Mouse (Mus musculus) intestine, postnatal 0 days (tissue): Measurements from ENCODE around the gene Map2k7. TPM values are rescaled to one million over a fixed set of nuclear protein-coding genes. Genes with fewer than 3 reads are reported as not detected.

Experiments
- ATAC-seq: fragments of 200-750 bp; cut with Nextera tagmentation; 2 replicates; pipeline ENCODE4 v1.8.0; 2017; ENCODE audit warnings: mild to moderate bottlenecking, moderate TSS enrichment, moderate library complexity
- H3K27ac ChIP-seq: fragments of 300-500 bp; sonication (generic); 2 replicates; pipeline ENCODE4 v1.5.1; 2014; ENCODE audit warnings: mild to moderate bottlenecking, low read depth, low read length, moderate library complexity
- H3K27me3 ChIP-seq: fragments of 300-500 bp; sonication (generic); replicated peaks from 2 replicates; pipeline ENCODE4 v1.6.1; 2014; ENCODE audit warnings: low read length, mixed read lengths; ENCODE audit not compliant: control insufficient read depth, insufficient read depth
- H3K36me3 ChIP-seq: fragments of 300-500 bp; sonication (generic); 2 replicates; pipeline ENCODE4 v1.6.1; 2014; ENCODE audit warnings: mild to moderate bottlenecking, moderate library complexity; ENCODE audit not compliant: control insufficient read depth, insufficient read depth
- H3K4me1 ChIP-seq: fragments of 300-500 bp; sonication (generic); replicated peaks from 2 replicates; pipeline ENCODE4 v1.6.1; 2014; ENCODE audit warnings: antibody characterized with exemption, low read length, mixed read lengths; ENCODE audit not compliant: control insufficient read depth, insufficient read depth
- H3K4me2 ChIP-seq: fragments of 300-500 bp; sonication (generic); replicated peaks from 2 replicates; pipeline ENCODE4 v1.6.1; 2014; ENCODE audit warnings: low read depth, mild to moderate bottlenecking, moderate library complexity
- H3K4me3 ChIP-seq: fragments of 300-500 bp; sonication (generic); 2 replicates; pipeline ENCODE4 v1.5.1; 2014; ENCODE audit warnings: low read depth, low read length
- H3K9ac ChIP-seq: fragments of 300-500 bp; sonication (generic); 2 replicates; pipeline ENCODE4 v1.6.1; 2014; ENCODE audit warnings: mild to moderate bottlenecking, low read depth, low read length
- H3K9me3 ChIP-seq: fragments of 300-500 bp; sonication (generic); 2 replicates; pipeline ENCODE4 v1.6.1; 2016; ENCODE audit warnings: mixed run types; ENCODE audit not compliant: control insufficient read depth
- CTCF ChIP-seq: sonication (generic); IDR thresholded peaks from 2 replicates; pipeline ENCODE4 v1.5.1; 2016; ENCODE audit warnings: low read depth, mild to moderate bottlenecking, control low read depth, antibody characterized with exemption, moderate library complexity
- WGBS: fragments of 180-500 bp; shearing (Covaris S2); extraction: QIAGEN DNeasy Blood & Tissue Kit; methylation state at CpG from one replicate; pipeline ENCODE4 v1.1.7; 2014; 5-methylcytosine and 5-hydroxymethylcytosine counted together
- polyA plus RNA-seq: library from polyadenylated mRNA; unstranded; fragments of >200 nt; fragmentation: Nextera tagmentation; extraction: Ambion mirVana; gene quantifications from 2 replicates; pipeline ENCODE4 v1.2.1, GENCODE M21; 2015

Gene Map2k7
- polyA plus RNA-seq, 1 experiment from 2014 or later = 14.3 TPM

DNA sequence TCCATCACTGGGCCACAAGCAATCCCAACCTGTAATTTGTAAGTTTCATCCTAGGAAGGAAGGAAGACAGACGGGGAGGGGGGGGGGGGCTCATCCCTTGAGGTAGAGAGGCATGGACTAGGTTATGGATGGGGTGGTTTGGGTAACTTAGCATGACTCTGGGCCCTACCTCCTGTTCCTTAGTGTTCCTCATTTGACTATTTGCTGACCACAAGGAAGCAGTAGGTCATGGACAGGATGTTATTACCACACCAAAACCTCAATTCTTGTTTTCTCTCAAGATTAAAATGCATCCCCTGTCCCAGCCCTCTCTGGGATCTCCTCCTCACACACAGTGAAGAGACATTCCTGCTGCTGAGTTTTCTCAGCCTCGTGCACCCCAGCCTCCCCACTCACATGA is 37.2 kb upstream of the Map2k7 start:
- Histone ChIP-seq H3K4me1 (no peaks in the 10 kb centered on the region; the same call in 1 of the 2 replicates), H3K27ac (no peak overlapping the region), H3K4me3 (no peak overlapping the region), H3K9ac (no peak overlapping the region), H3K9me3 (no peaks in the 10 kb centered on the region), H3K4me2 (no peak overlapping the region), H3K27me3 (0 out of 2 replicates have a peak, but pooled peaks cover 6% of the 10 kb centered on the region), H3K36me3 (peaks cover 6% of the 10 kb centered on the region; the same call in 1 of the 2 replicates)
- 87% methylated on average over 2 of the region's 2 CpGs for WGBS
- TF ChIP-seq CTCF = no peak
- no peak for ATAC-seq

DNA sequence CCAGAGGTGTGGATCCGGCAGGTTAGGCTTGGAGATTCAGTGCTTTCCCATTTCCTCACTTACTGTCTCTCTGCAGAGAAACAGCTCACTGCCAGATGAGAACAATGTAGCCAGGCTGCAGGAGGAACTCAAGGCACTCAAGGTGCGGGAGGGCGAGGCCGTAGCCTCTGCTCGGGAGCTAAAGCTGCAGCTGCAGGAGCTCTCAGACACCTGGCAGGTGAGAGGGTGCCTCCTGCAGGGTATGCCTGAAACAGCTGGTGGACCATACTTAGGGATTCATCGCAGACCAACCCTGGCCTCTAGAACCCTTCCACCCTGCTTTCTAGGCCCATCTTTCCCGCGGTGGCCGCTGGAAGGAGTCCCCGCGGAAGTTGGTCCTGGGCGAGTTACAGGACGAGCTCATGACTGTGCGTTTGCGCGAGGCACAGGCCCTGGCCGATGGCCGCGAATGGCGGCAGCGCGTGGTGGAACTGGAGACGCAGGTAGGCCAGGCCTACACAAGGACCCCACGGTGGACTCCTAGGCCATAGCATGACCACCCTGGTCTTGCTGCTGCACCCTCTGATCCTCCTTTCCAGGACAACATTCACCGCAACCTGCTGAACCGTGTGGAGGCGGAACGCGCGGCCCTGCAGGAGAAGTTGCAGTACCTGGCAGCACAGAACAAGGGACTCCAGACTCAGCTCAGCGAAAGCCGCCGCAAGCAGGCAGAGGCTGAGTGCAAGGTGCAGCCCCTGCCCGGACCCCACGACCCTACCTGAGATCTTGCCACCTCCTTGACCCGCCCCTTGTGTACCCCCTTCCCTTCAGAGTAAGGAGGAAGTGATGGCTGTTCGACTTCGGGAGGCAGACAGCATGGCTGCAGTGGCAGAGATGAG is 33.1 kb upstream of the Map2k7 start:
- Histone ChIP-seq H3K4me2 (peak overlapping the region; percentile 57; the same call in 1 of the 2 replicates), H3K9ac (no peak overlapping the region), H3K4me3 (no peak overlapping the region), H3K4me1 (no peaks in the 10 kb centered on the region; the same call in 1 of the 2 replicates), H3K27ac (no peak overlapping the region), H3K27me3 (0 out of 2 replicates have a peak, but pooled peaks cover 6% of the 10 kb centered on the region), H3K36me3 (peaks cover 12% of the 10 kb centered on the region; the same call in 1 of the 2 replicates), H3K9me3 (no peaks in the 10 kb centered on the region)
- 0 out of 2 replicates have a peak, but pooled peaks have one; percentile 20 for ATAC-seq
- WGBS = 46% methylated on average over 38 of the region's 38 CpGs
- peak; percentile 61 for TF ChIP-seq CTCF

- peaks cover 12% of the 10 kb centered on the region; the same call in 1 of the 2 replicates for H3K36me3 ChIP-seq
- H3K4me2 ChIP-seq = peak overlapping the region; percentile 57
- H3K27ac ChIP-seq = peak overlapping the region; percentile 50; the same call in 1 of the 2 replicates
- no peak overlapping the region for H3K4me3 ChIP-seq
- peak; percentile 59 for ATAC-seq
- peak overlapping the region; percentile 11; the same call in 1 of the 2 replicates for H3K9ac ChIP-seq
- WGBS = 26% methylated on average over 44 of the region's 44 CpGs
- H3K27me3 ChIP-seq = 0 out of 2 replicates have a peak, but pooled peaks cover 6% of the 10 kb centered on the region
- no peak for TF ChIP-seq CTCF
- no peaks in the 10 kb centered on the region for H3K9me3 ChIP-seq
- no peaks in the 10 kb centered on the region; the same call in 1 of the 2 replicates for H3K4me1 ChIP-seq
Measured at GRCm38 (mm10) chr8:4206182-4207015, 32.1 kb upstream of the Map2k7 start.

DNA sequence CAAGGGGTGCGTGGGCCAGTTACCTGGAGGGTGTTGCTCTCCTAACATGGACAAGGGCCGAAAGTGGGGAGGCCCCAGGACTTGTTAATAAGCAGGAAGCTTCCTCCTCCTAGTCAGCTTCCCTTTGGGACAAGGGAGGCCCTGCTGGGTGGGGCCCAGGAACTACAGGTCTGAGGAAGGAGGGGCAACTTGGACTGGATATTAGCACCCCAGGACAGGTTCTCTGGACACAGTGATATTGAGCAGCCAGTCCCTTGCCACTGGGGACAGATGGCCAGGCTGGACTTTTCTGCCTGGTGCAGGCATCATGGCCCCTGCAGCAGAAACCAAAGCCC is 31.6 kb upstream of the Map2k7 start:
- Histone ChIP-seq H3K4me2 (peak overlapping the region; percentile 57), H3K4me1 (no peaks in the 10 kb centered on the region; the same call in 1 of the 2 replicates), H3K36me3 (peaks cover 12% of the 10 kb centered on the region; the same call in 1 of the 2 replicates), H3K9me3 (no peaks in the 10 kb centered on the region), H3K27ac (peak overlapping the region; percentile 50; the same call in 1 of the 2 replicates), H3K27me3 (0 out of 2 replicates have a peak, but pooled peaks cover 6% of the 10 kb centered on the region), H3K4me3 (no peak overlapping the region), H3K9ac (peak overlapping the region; percentile 11; the same call in 1 of the 2 replicates)
- peak; percentile 63 for ATAC-seq
- WGBS = 23% methylated on average over 2 of the region's 2 CpGs
- no peak for TF ChIP-seq CTCF

GRCm38 (mm10) chr8:4211097-4211496 is 27.4 kb upstream of the Map2k7 start:
- no peak overlapping the region for H3K9ac ChIP-seq
- no peak for ATAC-seq
- WGBS = 77% methylated on average over 6 of the region's 6 CpGs
- H3K4me2 ChIP-seq = no peak overlapping the region
- H3K4me3 ChIP-seq = no peak overlapping the region
- peaks cover 4% of the 10 kb centered on the region for H3K27me3 ChIP-seq
- H3K9me3 ChIP-seq = no peaks in the 10 kb centered on the region
- peaks cover 11% of the 10 kb centered on the region for H3K4me1 ChIP-seq
- no peak overlapping the region for H3K27ac ChIP-seq
- TF ChIP-seq CTCF = peak; percentile 18; the same call in 1 of the 2 replicates
- 0 out of 2 replicates have a peak, but pooled peaks cover 5% of the 10 kb centered on the region for H3K36me3 ChIP-seq
